In genomic region chr8:123924719-123925118, GRCm38 (mm10) we compare ENCODE assay signal across 8 mouse cellular contexts. TPM values are rescaled to one million over a fixed set of nuclear protein-coding genes. Genes with fewer than 3 reads are reported as not detected.
DNase-seq lines count a peak whose midpoint lies in the region; ATAC-seq and TF ChIP-seq lines count a peak whose summit lies in the region.

No protein-coding gene starts in this region.

- TF ChIP-seq CTCF in gastrocnemius, adult 2 months (IDR thresholded peaks at IDR 0.05) = peak; percentile 96; the same call in 1 of the 2 replicates

- peak; percentile 94 for DNase-seq in ZHBTc4 (ENCODE audit: low read depth, low spot score)
- peak; percentile 55 to 84 for DNase-seq in cerebellum, postnatal 4 days (ENCODE audit: low spot score in 2 of 2)
- DNase-seq in gastrocnemius, adult 2 months = peak; percentile 86
- peak; percentile 59 to 90 for DNase-seq in left cerebral cortex, adult 9 months (ENCODE audit: low spot score in 2 of 2)
- peak; percentile 74 for DNase-seq in midbrain, embryonic 10.5 days (ENCODE audit: low spot score)
- DNase-seq in right cerebral cortex, postnatal 36 days (ENCODE audit: low spot score in 2 of 2) = peak; percentile 79
- DNase-seq in yolk sac, embryonic 10.5 days (ENCODE audit: low spot score) = peak; percentile 75

- no peak overlapping the region for H3K4me3 ChIP-seq in gastrocnemius, adult 2 months
- H3K4me3 ChIP-seq in midbrain, embryonic 10.5 days = no peak overlapping the region

- H3K36me3 ChIP-seq in midbrain, embryonic 10.5 days = peaks cover 95% of the 10 kb centered on the region

- ATAC-seq in inflammation-experienced regulatory T-cells, adult 6 months = peak; percentile 65

- intact Hi-C loops in gastrocnemius, adult 2 months (cut with DNase I) = loop anchor here (1.0 to 5.0 kb wide), 2 partner anchors 26 to 87 kb away; no protein-coding TSS in a partner anchor

- peak overlapping the region; percentile 48 for H3K27ac ChIP-seq in gastrocnemius, adult 2 months
- no peak overlapping the region for H3K27ac ChIP-seq in midbrain, embryonic 10.5 days (replicated peaks)

- no peaks in the 10 kb centered on the region for H3K27me3 ChIP-seq in midbrain, embryonic 10.5 days (ENCODE audit: low read depth, poor library complexity, severe bottlenecking)

- H3K9me3 ChIP-seq in midbrain, embryonic 10.5 days (replicated peaks) = no peaks in the 10 kb centered on the region

- WGBS in midbrain, embryonic 10.5 days = 18% methylated on average over 2 of the region's 2 CpGs

- no peaks in the 10 kb centered on the region for H3K4me1 ChIP-seq in midbrain, embryonic 10.5 days

RNA-seq across cellular contexts. Expression of gene Nup133, which starts 24.3 kb away (rescaled TPM):
- 10 to 100 TPM; 11.6 to 17.8 TPM for total RNA-seq in gastrocnemius, adult 2 months (2021)
- polyA plus RNA-seq in inflammation-experienced regulatory T-cells, adult 6 months (2017; shearing (Covaris generic)) = 10 to 100 TPM in 1 of 3 experiments, 1 to 10 TPM in 2; 7.2 to 10.5 (median 8.2) TPM
- 54.5 and 56.1 TPM in 2 replicates for polyA plus RNA-seq in midbrain, embryonic 10.5 days (2016; fragmentation: Nextera tagmentation; extraction: Ambion mirVana)

RNA-seq across cellular contexts. Expression of gene Acta1, which starts 30.2 kb away (rescaled TPM):
- over 10,000 TPM; 45,578 to 47,175 TPM for total RNA-seq in gastrocnemius, adult 2 months (2021)
- polyA plus RNA-seq in inflammation-experienced regulatory T-cells, adult 6 months (2017; shearing (Covaris generic)) = under 1 TPM in 2 of 3 experiments, not detected in 1; 0.25 to 0.26 TPM
- 0.23 and 0.87 TPM in 2 replicates for polyA plus RNA-seq in midbrain, embryonic 10.5 days (2016; fragmentation: Nextera tagmentation; extraction: Ambion mirVana)

RNA-seq across cellular contexts. Expression of gene Abcb10, which starts 58.2 kb away (rescaled TPM):
- 10 to 100 TPM; 15.8 to 18.6 TPM for total RNA-seq in gastrocnemius, adult 2 months (2021)
- 1 to 10 TPM; 1.2 to 2.6 (median 1.3) TPM for polyA plus RNA-seq in inflammation-experienced regulatory T-cells, adult 6 months (2017; shearing (Covaris generic))
- 18.5 and 19.3 TPM in 2 replicates for polyA plus RNA-seq in midbrain, embryonic 10.5 days (2016; fragmentation: Nextera tagmentation; extraction: Ambion mirVana)
